Mouse (Mus musculus) lung, adult 18-20 months (tissue): ENCODE data around the gene Acat1.
A peak's percentile ranks its signal among the peaks of the same experiment; 100 is the strongest.

ENCODE experiments used
- DNase-seq, 2 experiments: peaks; one replicate each; pipeline ENCODE4 v3.0.0; 2022; ENCODE audit warnings: mixed read lengths in 2 of 2

Gene Acat1

GRCm38 (mm10) chr9:53609968-53610781, at the start of gene Acat1:
Gene Acat1, minus strand, starts transcription at chr9:53610382.
- DNase-seq: peak; percentile 95 to 96

GRCm38 (mm10) chr9:53634796-53635195, 24.6 kb upstream of the Acat1 start:
- DNase-seq: no peak

- DNase-seq: no peak
Observed at GRCm38 (mm10) chr9:53615246-53615645, 5.1 kb upstream of the Acat1 start.

- DNase-seq: no peak
Observed at GRCm38 (mm10) chr9:53614286-53614685, 4.1 kb upstream of the Acat1 start.

GRCm38 (mm10) chr9:53609306-53609967, 745 bp downstream of the Acat1 start:
- DNase-seq: peak in 1 of 2 experiments; percentile 17

GRCm38 (mm10) chr9:53607816-53608215, 2.4 kb downstream of the Acat1 start:
- no peak for DNase-seq

- no peak for DNase-seq
Observed at GRCm38 (mm10) chr9:53607192-53607591, 3.0 kb downstream of the Acat1 start.

GRCm38 (mm10) chr9:53604954-53605353, 5.2 kb downstream of the Acat1 start:
- DNase-seq: no peak

- DNase-seq: no peak
Observed at GRCm38 (mm10) chr9:53603849-53604248, 6.3 kb downstream of the Acat1 start.

- peak; percentile 21 to 54 for DNase-seq
Observed at GRCm38 (mm10) chr9:53603384-53603783, 6.8 kb downstream of the Acat1 start.

- no peak for DNase-seq
Observed at GRCm38 (mm10) chr9:53601541-53601940, 8.6 kb downstream of the Acat1 start.

- DNase-seq: no peak
Observed at GRCm38 (mm10) chr9:53598631-53599030, 11.6 kb downstream of the Acat1 start.

GRCm38 (mm10) chr9:53596971-53597600, 13.1 kb downstream of the Acat1 start:
- DNase-seq: no peak

GRCm38 (mm10) chr9:53594764-53595163, 15.4 kb downstream of the Acat1 start:
- peak; percentile 66 to 74 for DNase-seq

- no peak for DNase-seq
Observed at GRCm38 (mm10) chr9:53581870-53582269, 28.3 kb downstream of the Acat1 start.

- DNase-seq: no peak
Observed at GRCm38 (mm10) chr9:53575721-53576120, 34.5 kb downstream of the Acat1 start.

GRCm38 (mm10) chr9:53572516-53573307, 37.5 kb downstream of the Acat1 start:
- no peak for DNase-seq

GRCm38 (mm10) chr9:53570662-53571061, 39.5 kb downstream of the Acat1 start:
- DNase-seq: no peak

- DNase-seq: peak in 1 of 2 experiments; percentile 29
Observed at GRCm38 (mm10) chr9:53537336-53537965, 72.7 kb downstream of the Acat1 start.

- DNase-seq: peak; percentile 100
Observed at GRCm38 (mm10) chr9:53536558-53537320, 73.4 kb downstream of the Acat1 start, which contains the start of the genes Atm and Npat. Gene Atm, minus strand, starts transcription at chr9:53536740. Gene Npat, plus strand, starts transcription at chr9:53537047.
